Mouse (Mus musculus) testis, adult 2 months (tissue): ENCODE measurements around the gene Cdyl2.

Experiments used
- CTCF ChIP-seq: fragments of 200-500 bp; IDR thresholded peaks from 2 replicates; pipeline ENCODE4 v1.5.1; 2012; ENCODE audit warnings: low read depth, mild to moderate bottlenecking, inconsistent platforms, low read length, moderate library complexity; ENCODE audit not compliant: control insufficient read depth, insufficient read depth, insufficient replicate concordance
- POLR2A ChIP-seq: fragments of 200-500 bp; IDR thresholded peaks from 2 replicates; pipeline ENCODE4 v1.6.1; 2012; ENCODE audit warnings: low read depth, mild to moderate bottlenecking, inconsistent platforms, low read length, moderate library complexity; ENCODE audit not compliant: control insufficient read depth

DNA sequence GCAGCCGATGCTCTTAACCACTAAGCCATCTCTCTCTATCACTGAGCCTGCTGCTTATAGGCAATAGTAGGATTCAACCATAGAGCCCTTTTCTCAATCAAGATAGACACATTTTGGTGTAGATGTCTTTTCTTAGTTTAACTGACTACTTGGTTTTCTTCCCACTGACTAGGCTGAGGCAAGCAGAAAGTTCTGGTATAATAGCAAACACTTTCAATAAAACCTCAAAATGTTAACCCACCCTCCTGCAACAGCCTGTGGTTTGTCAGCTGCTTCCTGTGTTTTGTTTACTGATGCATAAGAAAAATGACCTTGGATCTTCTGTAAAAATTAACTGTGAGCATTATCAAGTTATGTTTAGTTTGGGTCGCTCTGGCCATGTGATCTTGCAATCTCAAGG, 11.3 kb downstream of the Cdyl2 start:
- TF ChIP-seq POLR2A (no peak), CTCF (no peak)
